Mouse (Mus musculus) spleen, postnatal 14 days (tissue): ENCODE data around the gene Fez2.

ENCODE experiments used
- DNase-seq, 2 experiments: peaks; one replicate each; pipeline ENCODE4 v3.0.0; 2021 to 2022; ENCODE audit warnings: low spot score in 2 of 2

Gene Fez2

GRCm38 (mm10) chr17:78407581-78407980 lies 10.4 kb downstream of the Fez2 start:
- no peak for DNase-seq

GRCm38 (mm10) chr17:78406854-78407253 lies 11.1 kb downstream of the Fez2 start:
- no peak for DNase-seq

- DNase-seq: no peak
Measured at GRCm38 (mm10) chr17:78405336-78405735, 12.6 kb downstream of the Fez2 start.

- DNase-seq: no peak
Measured at GRCm38 (mm10) chr17:78403804-78404203, 14.1 kb downstream of the Fez2 start.

- DNase-seq: no peak
Measured at GRCm38 (mm10) chr17:78403229-78403628, 14.7 kb downstream of the Fez2 start.

- DNase-seq: no peak
Measured at GRCm38 (mm10) chr17:78402174-78402573, 15.8 kb downstream of the Fez2 start.

- DNase-seq: no peak
Measured at GRCm38 (mm10) chr17:78401713-78402112, 16.2 kb downstream of the Fez2 start.

GRCm38 (mm10) chr17:78401311-78401710 lies 16.6 kb downstream of the Fez2 start:
- no peak for DNase-seq

- no peak for DNase-seq
Measured at GRCm38 (mm10) chr17:78400130-78400840, 17.7 kb downstream of the Fez2 start.

- no peak for DNase-seq
Measured at GRCm38 (mm10) chr17:78392401-78393087, 25.4 kb downstream of the Fez2 start.

- DNase-seq: no peak
Measured at GRCm38 (mm10) chr17:78389573-78389972, 28.4 kb downstream of the Fez2 start.

GRCm38 (mm10) chr17:78388101-78388847 lies 29.7 kb downstream of the Fez2 start:
- no peak for DNase-seq

- DNase-seq: no peak
Measured at GRCm38 (mm10) chr17:78387665-78388064, 30.3 kb downstream of the Fez2 start.

- DNase-seq: no peak
Measured at GRCm38 (mm10) chr17:78382321-78382720, 35.6 kb downstream of the Fez2 start.

GRCm38 (mm10) chr17:78379730-78380245 lies 38.2 kb downstream of the Fez2 start:
- DNase-seq: no peak

- DNase-seq: no peak
Measured at GRCm38 (mm10) chr17:78379079-78379729, 38.7 kb downstream of the Fez2 start.

- no peak for DNase-seq
Measured at GRCm38 (mm10) chr17:78376587-78376986, 41.4 kb downstream of the Fez2 start.

GRCm38 (mm10) chr17:78374756-78375155 lies 43.2 kb downstream of the Fez2 start:
- DNase-seq: no peak

GRCm38 (mm10) chr17:78373849-78374248 lies 44.1 kb downstream of the Fez2 start:
- no peak for DNase-seq

GRCm38 (mm10) chr17:78373174-78373573 lies 44.8 kb downstream of the Fez2 start:
- no peak for DNase-seq

GRCm38 (mm10) chr17:78370445-78370844 lies 47.5 kb downstream of the Fez2 start:
- no peak for DNase-seq

- DNase-seq: no peak
Measured at GRCm38 (mm10) chr17:78368481-78368880, 49.5 kb downstream of the Fez2 start.
